Mouse (Mus musculus) intestine, embryonic 15.5 days (tissue): Measurements from ENCODE around the gene Arhgap35. TPM values are rescaled to one million over a fixed set of nuclear protein-coding genes. Genes with fewer than 3 reads are reported as not detected.

Experiments
- ATAC-seq: fragments of 200-750 bp; cut with Nextera tagmentation; 2 replicates; pipeline ENCODE4 v1.8.0; 2017; ENCODE audit warnings: moderate TSS enrichment, moderate library complexity
- H3K27ac ChIP-seq: fragments of 300-500 bp; sonication (generic); 2 replicates; pipeline ENCODE4 v1.5.1; 2015; ENCODE audit warnings: mild to moderate bottlenecking, inconsistent platforms
- H3K27me3 ChIP-seq: fragments of 300-500 bp; sonication (generic); replicated peaks from 2 replicates; pipeline ENCODE4 v1.6.1; 2015; ENCODE audit warnings: inconsistent platforms
- H3K36me3 ChIP-seq: fragments of 300-500 bp; sonication (generic); 2 replicates; pipeline ENCODE4 v1.6.1; 2015; ENCODE audit warnings: inconsistent platforms
- H3K4me1 ChIP-seq: fragments of 300-500 bp; sonication (generic); replicated peaks from 2 replicates; pipeline ENCODE4 v1.6.1; 2015; ENCODE audit warnings: inconsistent platforms
- H3K4me2 ChIP-seq: fragments of 300-500 bp; sonication (generic); replicated peaks from 2 replicates; pipeline ENCODE4 v1.6.1; 2015; ENCODE audit warnings: mild to moderate bottlenecking, inconsistent platforms
- H3K4me3 ChIP-seq: fragments of 300-500 bp; sonication (generic); replicated peaks from 2 replicates; pipeline ENCODE4 v1.5.1; 2015; ENCODE audit warnings: inconsistent platforms
- H3K9ac ChIP-seq: fragments of 300-500 bp; sonication (generic); 2 replicates; pipeline ENCODE4 v1.6.1; 2015; ENCODE audit warnings: inconsistent platforms
- H3K9me3 ChIP-seq: fragments of 300-500 bp; sonication (generic); 2 replicates; pipeline ENCODE4 v1.6.1; 2016; ENCODE audit warnings: inconsistent platforms
- WGBS: fragments of 180-500 bp; shearing (Covaris S2); methylation state at CpG from one replicate; pipeline ENCODE4 v1.1.7; 2015; 5-methylcytosine and 5-hydroxymethylcytosine counted together
- polyA plus RNA-seq: library from polyadenylated mRNA; unstranded; fragments of >200 nt; fragmentation: Nextera tagmentation; extraction: Ambion mirVana; gene quantifications from 2 replicates; pipeline ENCODE4 v1.2.1, GENCODE M21; 2015

The Arhgap35 gene
- polyA plus RNA-seq, 1 experiment from 2014 or later: 10.7 TPM

DNA sequence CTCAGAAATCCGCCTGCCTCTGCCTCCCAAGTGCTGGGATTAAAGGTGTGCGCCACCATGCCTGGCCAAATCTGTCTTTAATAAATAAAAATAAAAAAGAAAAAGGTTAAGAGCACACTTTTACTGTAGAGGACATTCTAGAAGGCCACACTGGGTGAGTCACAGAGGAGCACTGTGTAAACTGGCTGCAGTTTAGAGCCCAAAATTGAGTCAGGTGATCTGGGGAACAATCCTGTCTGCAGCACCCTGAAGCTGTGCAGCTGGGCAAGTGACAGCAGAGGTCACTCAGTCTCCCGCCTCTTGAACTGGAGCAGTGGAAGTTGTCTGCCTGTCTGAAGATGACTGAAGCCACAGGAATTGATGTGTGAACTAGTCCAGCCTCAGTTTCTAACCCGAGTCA is 113.2 kb downstream of the Arhgap35 start:
- no peak for ATAC-seq
- H3K36me3 ChIP-seq: peaks cover 27% of the 10 kb centered on the region
- no peak overlapping the region for H3K27ac ChIP-seq
- H3K9me3 ChIP-seq: no peaks in the 10 kb centered on the region
- H3K4me3 ChIP-seq: no peak overlapping the region
- no peak overlapping the region for H3K4me2 ChIP-seq
- 88% methylated on average over 4 of the region's 4 CpGs for WGBS
- no peaks in the 10 kb centered on the region for H3K4me1 ChIP-seq
- no peak overlapping the region for H3K9ac ChIP-seq
- no peaks in the 10 kb centered on the region for H3K27me3 ChIP-seq

- H3K9ac ChIP-seq: no peak overlapping the region
- WGBS: 87% methylated on average over 6 of the region's 6 CpGs
- no peak overlapping the region for H3K4me3 ChIP-seq
- H3K9me3 ChIP-seq: no peaks in the 10 kb centered on the region
- no peak overlapping the region for H3K4me2 ChIP-seq
- peaks cover 25% of the 10 kb centered on the region for H3K36me3 ChIP-seq
- H3K4me1 ChIP-seq: no peaks in the 10 kb centered on the region
- no peak overlapping the region for H3K27ac ChIP-seq
- no peak for ATAC-seq
- no peaks in the 10 kb centered on the region for H3K27me3 ChIP-seq
Measured at GRCm38 (mm10) chr7:16499671-16500104, 115.1 kb downstream of the Arhgap35 start.

DNA sequence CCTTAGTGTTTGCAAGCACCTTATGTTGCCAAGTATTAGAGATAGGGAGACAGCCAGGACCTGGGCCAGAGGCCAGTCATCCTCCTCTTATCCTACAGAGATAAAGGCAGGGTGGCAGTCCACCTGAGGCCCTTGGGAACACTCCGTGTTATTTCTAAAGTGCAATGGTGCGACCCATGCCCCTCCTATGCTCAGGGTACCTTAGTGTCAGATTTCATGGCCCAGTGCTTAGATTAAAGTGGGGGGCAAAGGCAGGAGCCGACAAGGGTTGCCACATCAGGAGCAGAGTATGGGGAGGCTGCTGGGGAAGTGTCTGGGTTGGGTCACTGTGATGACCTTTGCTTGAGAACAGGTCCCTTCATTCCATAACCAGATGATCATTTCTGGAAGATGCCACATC is 118.5 kb downstream of the Arhgap35 start:
- H3K4me1 ChIP-seq: no peaks in the 10 kb centered on the region
- no peak overlapping the region for H3K4me3 ChIP-seq
- peaks cover 18% of the 10 kb centered on the region; the same call in 1 of the 2 replicates for H3K36me3 ChIP-seq
- H3K9me3 ChIP-seq: no peaks in the 10 kb centered on the region
- no peak for ATAC-seq
- no peaks in the 10 kb centered on the region for H3K27me3 ChIP-seq
- H3K4me2 ChIP-seq: no peak overlapping the region
- H3K9ac ChIP-seq: no peak overlapping the region
- no peak overlapping the region for H3K27ac ChIP-seq
- 82% methylated on average over 3 of the region's 3 CpGs for WGBS

- H3K27ac ChIP-seq: no peak overlapping the region
- H3K27me3 ChIP-seq: no peaks in the 10 kb centered on the region
- H3K4me1 ChIP-seq: no peaks in the 10 kb centered on the region
- ATAC-seq: no peak
- H3K9ac ChIP-seq: no peak overlapping the region
- WGBS: 38% methylated on average over 2 of the region's 2 CpGs
- H3K9me3 ChIP-seq: no peaks in the 10 kb centered on the region
- H3K36me3 ChIP-seq: peaks cover 17% of the 10 kb centered on the region; the same call in 1 of the 2 replicates
- H3K4me3 ChIP-seq: no peak overlapping the region
- H3K4me2 ChIP-seq: no peak overlapping the region
Measured at GRCm38 (mm10) chr7:16493361-16493760, 121.4 kb downstream of the Arhgap35 start.

- Histone ChIP-seq H3K4me3 (no peak overlapping the region), H3K9me3 (no peaks in the 10 kb centered on the region), H3K36me3 (peaks cover 10% of the 10 kb centered on the region; the same call in 1 of the 2 replicates), H3K27ac (no peak overlapping the region), H3K27me3 (no peaks in the 10 kb centered on the region), H3K9ac (no peak overlapping the region), H3K4me1 (no peaks in the 10 kb centered on the region), H3K4me2 (no peak overlapping the region)
- ATAC-seq: no peak
- WGBS: 60% methylated on average over 3 of the region's 3 CpGs
Measured at GRCm38 (mm10) chr7:16492211-16492610, 122.6 kb downstream of the Arhgap35 start.

- Histone ChIP-seq H3K9ac (no peak overlapping the region), H3K4me2 (no peak overlapping the region), H3K4me1 (no peaks in the 10 kb centered on the region), H3K9me3 (no peaks in the 10 kb centered on the region), H3K36me3 (peaks cover 6% of the 10 kb centered on the region; the same call in 1 of the 2 replicates), H3K4me3 (no peak overlapping the region), H3K27ac (no peak overlapping the region), H3K27me3 (no peaks in the 10 kb centered on the region)
- WGBS: 33% methylated on average over 3 of the region's 3 CpGs
- ATAC-seq: peak; percentile 27; the same call in 1 of the 2 replicates
Measured at GRCm38 (mm10) chr7:16491759-16492158, 123.0 kb downstream of the Arhgap35 start.

GRCm38 (mm10) chr7:16489948-16490347 is 124.8 kb downstream of the Arhgap35 start:
- no peak for ATAC-seq
- Histone ChIP-seq H3K9me3 (no peaks in the 10 kb centered on the region), H3K36me3 (no peaks in the 10 kb centered on the region), H3K27ac (no peak overlapping the region), H3K4me2 (no peak overlapping the region), H3K4me1 (no peaks in the 10 kb centered on the region), H3K4me3 (no peak overlapping the region), H3K9ac (no peak overlapping the region), H3K27me3 (no peaks in the 10 kb centered on the region)
- WGBS: 87% methylated on average over 9 of the region's 9 CpGs

DNA sequence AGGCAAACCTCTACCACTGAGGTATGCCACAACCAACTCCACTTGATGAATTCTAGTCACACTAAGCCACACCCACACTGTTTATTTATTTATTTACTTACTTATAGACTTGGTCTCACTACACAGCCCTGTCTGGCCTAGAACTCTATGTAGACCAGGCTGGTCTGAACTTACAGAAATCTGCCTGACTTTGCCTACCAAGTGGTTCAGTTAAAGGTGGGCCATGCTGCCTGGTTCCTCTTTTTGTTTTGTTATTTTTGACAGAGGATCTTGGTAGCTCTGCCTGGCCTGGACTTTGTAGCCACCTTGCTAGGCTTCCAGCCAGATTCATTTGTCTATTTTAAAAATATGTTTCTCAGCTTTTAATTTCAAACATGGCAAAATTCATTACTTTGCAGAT is 126.0 kb downstream of the Arhgap35 start:
- Histone ChIP-seq H3K9ac (no peak overlapping the region), H3K9me3 (no peaks in the 10 kb centered on the region), H3K36me3 (no peaks in the 10 kb centered on the region), H3K4me1 (no peaks in the 10 kb centered on the region), H3K27me3 (no peaks in the 10 kb centered on the region), H3K4me2 (no peak overlapping the region), H3K27ac (no peak overlapping the region), H3K4me3 (no peak overlapping the region)
- ATAC-seq: no peak

GRCm38 (mm10) chr7:16477628-16478027 is 137.2 kb downstream of the Arhgap35 start, which contains the start of gene Npas1:
TSS of gene Npas1 (minus strand) at chr7:16477728.
- Histone ChIP-seq H3K36me3 (no peaks in the 10 kb centered on the region), H3K4me3 (peak within 1 kb of the TSS; percentile 36), H3K4me2 (peak within 1 kb of the TSS; percentile 74), H3K9me3 (no peaks in the 10 kb centered on the region; the same call in 1 of the 2 replicates), H3K9ac (no peak within 1 kb of the TSS), H3K4me1 (peaks cover 20% of the 10 kb centered on the region), H3K27ac (no peak within 1 kb of the TSS), H3K27me3 (peaks cover 48% of the 10 kb centered on the region)
- WGBS: 90% methylated on average over 8 of the region's 8 CpGs
- ATAC-seq: no peak

- peaks cover 56% of the 10 kb centered on the region for H3K27me3 ChIP-seq
Measured at GRCm38 (mm10) chr7:16476600-16476989, 138.2 kb downstream of the Arhgap35 start.

GRCm38 (mm10) chr7:16475764-16476599 is 138.8 kb downstream of the Arhgap35 start:
- no peak overlapping the region for H3K27ac ChIP-seq
- H3K4me1 ChIP-seq: peaks cover 20% of the 10 kb centered on the region
- no peak overlapping the region for H3K9ac ChIP-seq
- 1% methylated on average over 58 of the region's 59 CpGs for WGBS
- 0 out of 2 replicates have a peak, but pooled peaks have one; percentile 5 for ATAC-seq
- H3K9me3 ChIP-seq: no peaks in the 10 kb centered on the region; the same call in 1 of the 2 replicates
- H3K36me3 ChIP-seq: no peaks in the 10 kb centered on the region
- H3K4me3 ChIP-seq: peak overlapping the region; percentile 36
- peaks cover 60% of the 10 kb centered on the region for H3K27me3 ChIP-seq
- H3K4me2 ChIP-seq: peak overlapping the region; percentile 74

More at GRCm38 (mm10) chr7:16476600-16476989, 138.2 kb downstream of the Arhgap35 start:
- Histone ChIP-seq H3K27ac (no peak overlapping the region), H3K4me3 (peak overlapping the region; percentile 36), H3K4me2 (peak overlapping the region; percentile 74), H3K9ac (no peak overlapping the region), H3K36me3 (no peaks in the 10 kb centered on the region), H3K4me1 (peaks cover 20% of the 10 kb centered on the region), H3K9me3 (no peaks in the 10 kb centered on the region; the same call in 1 of the 2 replicates)
- ATAC-seq: peak; percentile 52
- 2% methylated on average over 34 of the region's 34 CpGs for WGBS

- H3K4me3 ChIP-seq: peak overlapping the region; percentile 3; the same call in 1 of the 2 replicates
- H3K27ac ChIP-seq: no peak overlapping the region
- no peaks in the 10 kb centered on the region for H3K36me3 ChIP-seq
- peaks cover 63% of the 10 kb centered on the region for H3K27me3 ChIP-seq
- peak overlapping the region; percentile 74 for H3K4me2 ChIP-seq
- no peak for ATAC-seq
- peaks cover 20% of the 10 kb centered on the region for H3K4me1 ChIP-seq
- WGBS: 4% methylated on average over 23 of the region's 23 CpGs
- no peaks in the 10 kb centered on the region; the same call in 1 of the 2 replicates for H3K9me3 ChIP-seq
- no peak overlapping the region for H3K9ac ChIP-seq
Measured at GRCm38 (mm10) chr7:16475321-16475720, 139.5 kb downstream of the Arhgap35 start.
